Mouse (Mus musculus) right cerebral cortex, postnatal 4 days (tissue): Measurements from ENCODE around the gene Slc30a10.
A peak's percentile ranks its signal among the peaks of the same experiment; 100 is the strongest.

ENCODE experiments used
- DNase-seq: peaks from one replicate; pipeline ENCODE4 v3.0.0-alpha.2; 2022

Gene Slc30a10

DNA sequence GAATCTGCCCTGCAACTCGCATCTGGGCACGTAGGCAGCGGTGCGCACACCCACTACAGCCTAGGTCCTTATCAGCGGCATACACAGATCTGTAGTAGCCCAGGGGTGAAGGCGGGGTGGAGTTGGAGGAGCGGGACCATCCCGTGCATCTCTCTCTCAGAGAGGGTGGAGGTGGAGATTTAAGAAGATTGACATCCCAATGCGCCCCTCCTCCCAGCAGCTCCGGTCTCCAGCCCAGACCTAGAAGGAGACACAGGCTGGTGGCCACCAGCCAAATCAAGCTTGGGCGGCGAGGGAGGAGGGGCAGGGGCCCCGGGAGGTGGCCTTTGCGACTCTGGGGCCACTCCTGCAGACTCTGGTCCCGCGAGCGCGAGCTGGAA is at the start of gene Slc30a10:
Gene Slc30a10, plus strand, starts transcription at position 274 of the 380 bp plus-strand sequence.
- no peak for DNase-seq

GRCm38 (mm10) chr1:185405921-185406320 is 48.7 kb upstream of the Slc30a10 start:
- DNase-seq: no peak

DNA sequence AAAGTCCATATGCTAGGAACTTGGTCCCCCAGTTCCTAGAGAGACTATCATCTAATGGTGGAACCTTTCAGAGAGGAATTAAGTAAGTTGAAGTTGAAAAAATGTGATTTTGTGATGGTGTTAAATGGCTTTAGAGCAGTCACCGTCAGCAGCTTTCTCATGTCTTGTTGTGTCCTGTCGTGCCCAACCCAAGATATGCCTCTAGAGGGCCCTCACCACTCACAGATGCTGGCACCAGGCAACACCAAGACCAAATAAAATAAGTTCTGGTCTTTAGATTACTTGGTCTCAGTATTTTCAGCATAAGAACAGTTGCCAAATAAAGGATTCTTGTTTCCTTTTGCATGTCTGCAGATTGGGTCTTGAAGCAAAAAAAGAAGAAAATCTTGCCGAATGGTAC is 44.8 kb upstream of the Slc30a10 start:
- no peak for DNase-seq

DNA sequence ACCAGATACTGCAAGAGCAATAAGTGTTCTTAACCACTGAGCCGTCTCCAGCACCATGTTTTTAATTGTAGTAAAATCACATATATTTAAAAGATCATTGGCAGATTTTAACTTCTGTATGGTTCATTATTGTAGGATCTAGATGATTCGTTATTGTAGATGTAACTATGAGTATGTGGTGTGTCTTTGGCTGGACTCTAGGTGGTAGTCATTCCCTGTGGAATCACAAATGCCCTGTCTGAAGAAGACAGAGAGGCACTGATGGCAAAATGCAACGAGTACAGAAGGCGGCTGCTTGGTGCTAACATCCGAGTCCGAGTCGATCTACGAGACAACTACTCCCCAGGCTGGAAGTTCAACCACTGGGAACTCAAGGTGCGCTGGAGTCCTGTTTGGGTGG is 36.6 kb upstream of the Slc30a10 start:
- no peak for DNase-seq

GRCm38 (mm10) chr1:185419805-185420204 is 34.8 kb upstream of the Slc30a10 start:
- DNase-seq: no peak

DNA sequence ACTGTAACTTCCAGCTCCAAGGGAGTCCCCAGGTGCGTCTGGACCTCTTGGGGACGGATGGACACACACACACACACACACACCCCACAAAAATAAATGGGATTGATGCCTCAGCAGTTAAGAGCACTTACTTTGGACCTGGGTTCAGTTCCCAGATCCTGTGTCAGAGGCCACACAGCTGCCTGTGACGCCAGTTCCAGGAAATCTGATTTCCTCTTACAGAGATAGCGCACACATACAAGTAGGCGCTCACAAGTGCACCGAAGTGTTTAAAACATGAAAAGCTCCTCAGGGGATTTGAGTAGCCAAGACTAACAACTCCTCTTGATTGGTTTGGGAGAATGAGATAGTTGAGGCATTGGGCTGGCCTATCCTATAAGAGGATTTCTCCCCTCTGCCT is 33.9 kb upstream of the Slc30a10 start:
- DNase-seq: no peak

- no peak for DNase-seq
These were observed 28.1 kb upstream of the Slc30a10 start for GRCm38 (mm10) chr1:185426583-185426982.

DNA sequence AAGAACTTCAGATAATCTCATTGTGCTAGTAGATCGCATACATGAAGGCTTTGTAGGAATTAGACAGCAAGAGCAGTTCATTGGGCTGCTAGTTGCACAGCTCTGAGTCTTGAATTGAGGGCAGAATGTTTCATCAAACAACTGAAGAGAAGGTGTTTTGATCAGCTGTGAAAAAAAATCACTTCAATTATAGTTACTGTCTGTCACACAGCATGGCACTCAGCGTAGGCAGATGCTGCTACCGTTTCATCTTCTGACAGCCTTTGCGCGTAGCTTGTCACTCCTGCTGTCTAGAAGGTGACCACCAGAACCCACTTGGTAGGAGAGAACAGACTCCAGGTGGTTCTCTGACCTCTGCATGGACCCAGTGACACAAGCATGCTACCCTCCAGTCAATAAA is 24.2 kb upstream of the Slc30a10 start:
- no peak for DNase-seq

- no peak for DNase-seq
These were observed 23.2 kb upstream of the Slc30a10 start for GRCm38 (mm10) chr1:185431245-185431997.

DNA sequence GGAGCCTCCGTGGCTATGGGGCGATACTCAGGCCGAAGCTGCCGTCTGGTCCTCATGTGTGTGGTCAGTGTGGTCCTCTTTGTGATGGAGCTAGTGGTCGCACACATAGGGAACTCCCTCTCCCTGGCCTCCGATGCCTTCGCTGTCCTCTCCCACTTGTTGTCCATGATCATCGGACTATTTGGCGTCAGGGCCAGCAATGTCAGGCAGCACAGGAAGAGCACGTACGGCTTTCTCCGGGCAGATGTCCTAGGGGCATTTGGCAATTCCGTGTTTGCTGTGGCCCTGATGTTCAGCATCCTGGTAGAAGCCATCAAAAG is 22.7 kb upstream of the Slc30a10 start:
- DNase-seq: no peak

- DNase-seq: no peak
These were observed 21.5 kb upstream of the Slc30a10 start for GRCm38 (mm10) chr1:185433112-185433511.

DNA sequence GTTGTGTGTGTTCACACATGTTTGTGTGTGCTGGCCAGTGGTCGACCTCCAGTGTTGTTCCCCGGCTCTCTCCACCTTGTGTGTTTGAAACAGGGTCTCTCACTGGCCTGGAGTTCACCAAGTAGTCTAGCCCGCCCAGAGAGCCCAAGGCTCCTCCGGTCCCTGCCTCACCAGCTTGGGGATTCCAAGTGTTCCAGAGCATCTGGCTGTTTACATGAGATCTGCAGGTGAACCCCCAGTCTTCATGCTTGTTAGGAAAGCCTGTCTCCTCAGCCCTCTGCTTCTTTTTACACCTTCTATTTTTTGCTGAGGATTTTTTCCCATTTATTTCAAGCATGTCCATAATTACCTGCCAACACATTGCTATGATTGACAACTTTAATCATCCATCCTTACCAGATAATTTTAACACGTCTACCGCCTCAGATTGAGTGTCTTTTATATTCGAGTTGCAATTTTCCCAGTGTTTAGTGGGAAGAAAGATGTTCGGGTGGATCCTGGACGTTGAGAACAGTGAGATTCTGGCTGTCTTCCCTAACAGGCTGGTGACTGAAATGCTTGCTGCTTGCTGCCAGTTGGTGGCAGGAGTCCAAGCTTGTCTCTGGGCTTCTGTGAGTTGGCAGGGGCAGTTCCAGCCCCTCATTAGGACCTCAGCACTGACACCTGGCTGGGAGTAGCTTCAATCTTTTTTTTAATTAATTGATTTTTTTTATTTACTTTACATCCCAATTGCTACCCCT is 15.6 kb upstream of the Slc30a10 start:
- DNase-seq: peak; percentile 83

GRCm38 (mm10) chr1:185441703-185442472 is 12.8 kb upstream of the Slc30a10 start:
- DNase-seq: peak; percentile 26

DNA sequence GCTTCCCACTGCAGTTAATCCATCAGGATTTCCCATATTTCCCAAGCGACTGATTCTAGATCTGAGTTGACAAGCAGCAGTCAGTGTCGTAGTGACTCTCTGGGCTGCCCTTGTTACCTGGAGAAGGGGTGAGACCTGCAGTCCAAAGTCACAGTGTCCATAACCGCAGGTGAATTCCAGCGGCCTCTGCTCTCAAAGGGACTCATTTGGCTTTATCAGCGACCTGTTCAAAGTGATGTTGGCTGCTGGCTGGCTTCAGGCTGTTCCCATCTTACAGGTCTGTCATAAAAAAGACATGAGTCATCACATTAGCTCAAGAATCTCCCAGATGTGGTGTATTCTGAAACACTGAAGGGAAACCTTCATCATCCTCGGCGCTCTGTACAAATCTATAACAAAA is 5.7 kb upstream of the Slc30a10 start:
- no peak for DNase-seq

DNA sequence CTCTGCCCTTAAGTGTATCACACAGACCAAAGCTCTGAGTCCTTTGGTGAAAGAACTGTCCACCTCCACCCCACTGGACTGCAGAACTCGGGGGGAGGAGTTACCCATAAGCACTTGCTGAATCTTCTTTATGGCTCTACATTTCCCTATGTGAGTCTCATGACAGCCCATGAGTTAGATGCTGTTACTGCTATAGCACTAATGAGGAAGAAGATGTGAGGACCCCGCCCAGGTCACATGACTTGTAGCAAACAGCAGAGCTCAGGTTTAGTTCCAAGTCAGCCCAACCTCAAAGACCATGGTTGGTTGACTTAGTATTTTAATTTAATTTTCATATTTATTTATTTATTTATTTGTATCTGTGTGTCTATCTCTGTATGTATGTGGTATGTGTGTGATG is 4.9 kb upstream of the Slc30a10 start:
- DNase-seq: no peak

- no peak for DNase-seq
These were observed 3.6 kb upstream of the Slc30a10 start for GRCm38 (mm10) chr1:185451077-185451476.

- DNase-seq: no peak
These were observed 3.2 kb upstream of the Slc30a10 start for GRCm38 (mm10) chr1:185451495-185451894.

DNA sequence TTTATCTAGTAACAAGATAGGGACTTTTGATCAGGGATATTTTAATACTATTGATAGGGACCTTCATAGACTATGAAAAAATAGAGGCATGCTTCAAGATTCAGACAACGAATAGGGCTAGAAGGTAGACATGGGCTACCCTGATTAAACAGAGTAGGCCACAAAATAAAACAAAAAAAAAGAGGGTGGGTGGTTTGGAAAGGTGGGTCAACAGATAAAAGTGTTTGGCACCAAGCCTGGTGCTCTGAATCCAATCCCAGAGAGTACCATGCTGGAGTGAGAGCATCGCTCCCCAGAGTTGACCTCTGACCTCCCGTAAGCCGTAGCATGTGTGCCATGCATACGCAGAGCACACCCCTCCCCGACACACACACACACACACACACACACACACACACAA is 2.2 kb upstream of the Slc30a10 start:
- no peak for DNase-seq

GRCm38 (mm10) chr1:185454144-185454543 is 504 bp upstream of the Slc30a10 start:
- no peak for DNase-seq

GRCm38 (mm10) chr1:185454955-185455701 is 480 bp downstream of the Slc30a10 start:
- DNase-seq: peak; percentile 66

GRCm38 (mm10) chr1:185456327-185456726 is 1.7 kb downstream of the Slc30a10 start:
- no peak for DNase-seq

DNA sequence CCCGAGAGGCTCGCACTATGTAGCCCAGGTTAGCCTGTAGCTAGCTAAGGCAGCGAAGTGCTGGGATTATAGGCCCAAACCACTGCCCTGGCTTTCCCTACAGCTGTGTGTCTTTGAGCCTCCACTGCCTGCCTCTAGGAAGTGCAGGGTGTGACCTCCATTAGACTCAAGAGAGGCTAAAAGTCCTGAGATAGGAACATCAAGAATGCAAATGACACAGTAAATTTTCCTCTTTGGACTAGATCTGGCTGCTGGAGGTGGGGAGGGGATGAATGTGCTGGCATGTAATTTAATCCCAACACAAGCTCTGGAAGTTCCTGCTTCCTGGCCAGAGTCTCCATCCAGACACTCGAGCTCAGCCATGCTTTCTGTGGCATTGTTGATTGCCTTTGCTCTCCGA is 5.4 kb downstream of the Slc30a10 start:
- DNase-seq: no peak

DNA sequence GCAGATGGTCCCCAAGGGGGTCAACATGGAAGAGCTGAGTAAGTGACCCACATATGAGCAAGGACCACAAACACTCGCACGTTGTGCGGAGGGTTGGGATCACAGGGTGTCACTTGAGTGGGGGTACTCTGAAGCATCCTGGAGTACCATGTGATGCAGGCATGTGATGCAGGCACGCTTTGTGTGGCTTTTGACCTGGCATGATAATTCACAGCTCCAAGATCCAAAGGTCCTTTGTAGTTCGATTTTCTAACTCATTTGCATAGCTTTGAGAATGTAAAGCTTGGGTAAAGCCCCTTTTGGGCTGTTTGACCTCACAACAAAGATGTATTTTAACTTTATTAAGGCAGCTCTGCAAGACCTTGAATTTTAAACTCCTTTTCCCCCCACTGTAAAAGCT is 8.2 kb downstream of the Slc30a10 start:
- DNase-seq: no peak
